Mouse (Mus musculus) CH12.LX (cell line): ENCODE results near the gene Coro6. TPM values are rescaled to one million over a fixed set of nuclear protein-coding genes. Genes with fewer than 3 reads are reported as not detected.

Experiments
- DNase-seq: peaks from one replicate; pipeline ENCODE4 v3.0.0-alpha.2; 2013; ENCODE audit errors: extremely low read depth
- H3K27ac ChIP-seq: 2 replicates; pipeline ENCODE4 v1.5.1; 2012; ENCODE audit warnings: low read depth, mild to moderate bottlenecking, control low read depth, moderate library complexity; ENCODE audit not compliant: insufficient read depth
- H3K27me3 ChIP-seq: replicated peaks from 2 replicates; pipeline ENCODE3; 2012; ENCODE audit warnings: inconsistent platforms
- H3K36me3 ChIP-seq, 2 experiments: replicated peaks in 1 of 2; 2 replicates each; pipeline versions ENCODE3 to v1.6.1; 2012; ENCODE audit warnings: inconsistent platforms in 1 of 2, low read length in 1 of 2, mild to moderate bottlenecking in 1 of 2, mixed read lengths in 1 of 2, moderate library complexity in 1 of 2; ENCODE audit not compliant: control insufficient read depth in 1 of 2, insufficient read depth in 1 of 2
- H3K4me1 ChIP-seq, 2 experiments: 2 replicates each; pipeline ENCODE4 v1.6.1; 2012; ENCODE audit warnings: inconsistent platforms in 1 of 2, moderate library complexity in 1 of 2; ENCODE audit not compliant: insufficient read depth in 2 of 2, control insufficient read depth in 1 of 2
- H3K4me2 ChIP-seq: 2 replicates; pipeline ENCODE4 v1.6.1; 2012; ENCODE audit warnings: low read depth, mild to moderate bottlenecking, control low read depth; ENCODE audit not compliant: poor library complexity, insufficient read depth, severe bottlenecking
- H3K4me3 ChIP-seq, 3 experiments: fragments of 150-350 bp in 1 of 3; sonication (generic) in 1 of 3; replicated peaks in 1 of 3; 2 replicates each; pipeline versions ENCODE3 to v1.5.1; 2011 to 2012; ENCODE audit warnings: low read depth in 2 of 3, low read length in 2 of 3, mild to moderate bottlenecking in 2 of 3, moderate library complexity in 2 of 3, control low read depth in 1 of 3, improper control_type of control experiment in 1 of 3, inconsistent platforms in 1 of 3, mixed read lengths in 1 of 3; ENCODE audit not compliant: poor library complexity in 1 of 3
- H3K79me2 ChIP-seq: replicated peaks from 2 replicates; pipeline ENCODE4 v1.6.1; 2012; ENCODE audit warnings: mild to moderate bottlenecking, moderate library complexity; ENCODE audit not compliant: control insufficient read depth, poor library complexity, insufficient read depth, severe bottlenecking; ENCODE audit errors: extremely low read depth
- H3K9ac ChIP-seq: 2 replicates; pipeline ENCODE4 v1.6.1; 2012; ENCODE audit warnings: low read depth, mild to moderate bottlenecking, control low read depth, moderate library complexity; ENCODE audit not compliant: insufficient read depth
- H3K9me3 ChIP-seq: replicated peaks from 2 replicates; pipeline ENCODE3; 2012; ENCODE audit warnings: low read length, inconsistent platforms, mixed read lengths
- BHLHE40 ChIP-seq: IDR thresholded peaks from 2 replicates; pipeline ENCODE4 v1.6.1; 2011; ENCODE audit warnings: mild to moderate bottlenecking, low read depth, low read length, improper control_type of control experiment
- CHD1 ChIP-seq: IDR thresholded peaks from 2 replicates; pipeline ENCODE4 v1.6.1; 2012; ENCODE audit warnings: low read depth, low read length, improper control_type of control experiment, inconsistent platforms
- CHD2 ChIP-seq: IDR thresholded peaks from 2 replicates; pipeline ENCODE4 v1.6.1; 2011; ENCODE audit warnings: low read length, improper control_type of control experiment
- CTCF ChIP-seq, 2 experiments: IDR thresholded peaks in 1 of 2; conservative IDR thresholded peaks in 1 of 2; 2 replicates each; pipeline ENCODE4 v1.5.1; 2011 to 2012; ENCODE audit warnings: low read depth in 2 of 2, low read length in 2 of 2, improper control_type of control experiment in 1 of 2, inconsistent platforms in 1 of 2, mild to moderate bottlenecking in 1 of 2, moderate library complexity in 1 of 2
- E2F4 ChIP-seq: IDR thresholded peaks from 2 replicates; pipeline ENCODE4 v1.6.1; 2011; ENCODE audit warnings: low read depth, low read length, improper control_type of control experiment; ENCODE audit not compliant: insufficient replicate concordance
- ELF1 ChIP-seq: IDR thresholded peaks from 2 replicates; pipeline ENCODE4 v1.6.1; 2014; ENCODE audit warnings: low read depth, mild to moderate bottlenecking, inconsistent platforms, low read length, improper control_type of control experiment
- EP300 ChIP-seq: IDR thresholded peaks from 2 replicates; pipeline ENCODE4 v1.6.1; 2011; ENCODE audit warnings: low read length, improper control_type of control experiment
- ETS1 ChIP-seq: conservative IDR thresholded peaks from 2 replicates; pipeline ENCODE4 v1.6.1; 2012; ENCODE audit warnings: low read depth, mild to moderate bottlenecking, inconsistent platforms, low read length, improper control_type of control experiment, moderate library complexity
- GABPA ChIP-seq: IDR thresholded peaks from 2 replicates; pipeline ENCODE4 v1.6.1; 2012; ENCODE audit warnings: low read depth, low read length, improper control_type of control experiment, inconsistent platforms; ENCODE audit not compliant: insufficient replicate concordance
- HCFC1 ChIP-seq: IDR thresholded peaks from 2 replicates; pipeline ENCODE4 v1.6.1; 2012; ENCODE audit warnings: low read depth, mild to moderate bottlenecking, inconsistent platforms, low read length, improper control_type of control experiment
- KAT2A ChIP-seq: IDR thresholded peaks from 2 replicates; pipeline ENCODE4 v1.6.1; 2012; ENCODE audit warnings: low read length, improper control_type of control experiment, inconsistent platforms; ENCODE audit not compliant: insufficient replicate concordance
- MAFK ChIP-seq: IDR thresholded peaks from 2 replicates; pipeline ENCODE4 v1.6.1; 2011; ENCODE audit warnings: low read length, improper control_type of control experiment; ENCODE audit not compliant: insufficient replicate concordance
- MXI1 ChIP-seq: IDR thresholded peaks from 2 replicates; pipeline ENCODE4 v1.6.1; 2011; ENCODE audit warnings: mild to moderate bottlenecking, low read depth, low read length, improper control_type of control experiment
- MYC ChIP-seq: IDR thresholded peaks from 2 replicates; pipeline ENCODE4 v1.6.1; 2011; ENCODE audit warnings: low read depth, mild to moderate bottlenecking, improper control_type of control experiment, low read length
- RAD21 ChIP-seq: IDR thresholded peaks from 2 replicates; pipeline ENCODE4 v1.6.1; 2011; ENCODE audit warnings: low read depth, mild to moderate bottlenecking, low read length, improper control_type of control experiment, moderate library complexity
- RCOR1 ChIP-seq: conservative IDR thresholded peaks from 2 replicates; pipeline ENCODE4 v1.6.1; 2012; ENCODE audit warnings: low read depth, mild to moderate bottlenecking, inconsistent platforms, low read length, improper control_type of control experiment
- SIN3A ChIP-seq: IDR thresholded peaks from 2 replicates; pipeline ENCODE4 v1.6.1; 2012; ENCODE audit warnings: low read length, improper control_type of control experiment, inconsistent platforms
- SMC3 ChIP-seq: IDR thresholded peaks from 2 replicates; pipeline ENCODE4 v1.6.1; 2011; ENCODE audit warnings: low read depth, low read length, improper control_type of control experiment
- TBP ChIP-seq: conservative IDR thresholded peaks from 2 replicates; pipeline ENCODE4 v1.6.1; 2011; ENCODE audit warnings: low read depth, low read length, improper control_type of control experiment
- TCF12 ChIP-seq: IDR thresholded peaks from 2 replicates; pipeline ENCODE4 v1.6.1; 2014; ENCODE audit warnings: low read depth, mild to moderate bottlenecking, inconsistent platforms, low read length, improper control_type of control experiment
- UBTF ChIP-seq: IDR thresholded peaks from 2 replicates; pipeline ENCODE4 v1.6.1; 2012; ENCODE audit warnings: low read depth, mild to moderate bottlenecking, inconsistent platforms, low read length, improper control_type of control experiment, moderate library complexity
- ZKSCAN1 ChIP-seq: IDR thresholded peaks from 2 replicates; pipeline ENCODE4 v1.6.1; 2012; ENCODE audit warnings: low read depth, inconsistent platforms, low read length, improper control_type of control experiment, borderline replicate concordance
- ZMIZ1 ChIP-seq: IDR thresholded peaks from 2 replicates; pipeline ENCODE4 v1.6.1; 2012; ENCODE audit warnings: low read depth, mild to moderate bottlenecking, inconsistent platforms, low read length, improper control_type of control experiment
- ZNF384 ChIP-seq: IDR thresholded peaks from 2 replicates; pipeline ENCODE4 v1.6.1; 2012; ENCODE audit warnings: low read depth, low read length, improper control_type of control experiment, inconsistent platforms
- dilution Hi-C: fragments of 300-500 bp; cut with MboI; formaldehyde crosslinking; loops from 2 replicates; pipeline ENCODE4 v1.14.3; 2020; ENCODE audit warnings: low sequenced_read_pairs; ENCODE audit not compliant: extremely low pct_unique_long_range_greater_than_20kb, extremely low pct_ligation_motif_present
- in situ Hi-C: fragments of 300-500 bp; cut with MboI; formaldehyde crosslinking; loops from 3 replicates; pipeline ENCODE4 v1.14.3; 2019; ENCODE audit warnings: low sequenced_read_pairs, low pct_ligation_motif_present, low pct_unique_long_range_greater_than_20kb, mixed read lengths
- polyA plus RNA-seq: library from polyadenylated mRNA; unstranded; fragments of >175 nt; gene quantifications from 2 replicates; pipeline ENCODE4 v1.2.1, GENCODE M21; 2012; ENCODE audit warnings: low read depth; ENCODE audit not compliant: insufficient read length
- total RNA-seq, 2 experiments: library from RNA; depleted of rRNA; stranded (reverse); fragments of 300-350 nt in 1 of 2; fragments of >200 nt in 1 of 2; gene quantifications; 2 replicates each; pipeline ENCODE4 v1.2.3; 2012 to 2014

Coro6 gene
- total and polyA plus RNA-seq, 3 experiments = 0.25 to 0.39 TPM; not detected in 1

DNA sequence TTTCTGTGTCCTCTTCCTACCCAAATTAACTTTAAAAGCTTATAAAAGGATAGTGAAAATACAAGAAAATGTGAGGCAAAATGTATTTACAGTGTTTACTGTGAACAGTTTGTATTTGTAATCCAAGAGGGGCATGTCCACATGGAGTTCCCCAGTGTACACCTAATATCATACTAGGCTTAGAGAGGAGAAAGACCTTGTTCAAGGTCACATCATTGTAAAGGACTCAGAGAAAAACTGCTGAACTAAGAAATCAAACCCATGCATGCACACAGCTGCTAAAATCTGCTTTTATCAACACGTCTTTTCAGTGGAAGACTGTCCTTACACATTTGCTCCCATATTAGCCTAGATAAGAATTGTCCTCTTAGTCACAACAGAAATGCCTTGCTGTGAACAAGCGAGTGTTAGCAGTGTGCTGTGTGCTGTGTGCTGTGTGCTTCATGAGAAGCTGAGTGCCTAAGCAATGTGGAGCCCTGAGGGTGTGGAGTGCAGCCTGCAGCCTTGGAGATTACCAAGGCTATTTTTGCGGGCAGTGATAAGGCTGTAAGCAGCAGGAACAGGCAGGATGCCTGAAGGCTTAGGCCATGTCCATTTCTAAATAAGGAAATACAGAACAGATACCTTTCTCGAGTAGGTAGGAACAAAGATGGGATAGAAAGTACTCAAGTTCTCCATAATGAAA is 38.9 kb upstream of the Coro6 start:
- DNase-seq = no peak
- H3K36me3 ChIP-seq = peaks cover 23 to 64% of the 10 kb centered on the region in 2 experiments
- no peak overlapping the region for H3K4me2 ChIP-seq
- H3K4me3 ChIP-seq = no peak overlapping the region
- H3K9ac ChIP-seq = no peak overlapping the region
- H3K4me1 ChIP-seq = no peaks in the 10 kb centered on the region
- in situ Hi-C loops = no loop called here
- H3K27ac ChIP-seq = no peak overlapping the region
- no peaks in the 10 kb centered on the region for H3K9me3 ChIP-seq
- dilution Hi-C loops = no loop called here
- no peak for TF ChIP-seq RCOR1
- TF ChIP-seq HCFC1 = no peak
- no peak for TF ChIP-seq BHLHE40
- no peak for TF ChIP-seq MYC
- no peak for TF ChIP-seq TCF12
- TF ChIP-seq ELF1 = no peak
- TF ChIP-seq ZKSCAN1 = no peak
- no peak for TF ChIP-seq TBP
- TF ChIP-seq ZMIZ1 = no peak
- TF ChIP-seq MAFK = no peak
- no peaks in the 10 kb centered on the region for H3K27me3 ChIP-seq
- no peaks in the 10 kb centered on the region for H3K79me2 ChIP-seq

DNA sequence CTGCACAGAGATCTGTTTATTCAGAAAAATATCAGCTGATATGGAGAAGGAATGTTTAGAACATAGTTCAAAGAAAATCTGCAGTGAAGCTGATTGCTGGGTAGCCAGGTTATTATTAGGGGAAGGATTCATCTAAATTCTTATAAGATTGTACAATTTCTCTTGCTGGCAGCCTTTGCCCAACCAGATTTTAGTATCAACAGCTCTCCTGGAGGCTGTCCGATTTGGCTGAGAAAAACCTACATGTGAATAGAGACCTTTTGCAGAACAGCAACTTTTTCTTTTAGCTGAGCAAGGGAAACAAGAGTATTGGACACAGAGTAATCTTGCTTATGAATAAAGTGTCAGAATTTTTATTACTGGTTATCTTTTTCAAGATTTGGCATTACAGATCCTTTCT is 33.8 kb upstream of the Coro6 start:
- DNase-seq = no peak
- H3K4me1 ChIP-seq = no peaks in the 10 kb centered on the region
- in situ Hi-C loops = no loop called here
- no peaks in the 10 kb centered on the region for H3K79me2 ChIP-seq
- dilution Hi-C loops = no loop called here
- H3K36me3 ChIP-seq = peaks cover 18 to 68% of the 10 kb centered on the region in 2 experiments
- no peak overlapping the region for H3K27ac ChIP-seq
- H3K9ac ChIP-seq = no peak overlapping the region
- H3K27me3 ChIP-seq = no peaks in the 10 kb centered on the region
- H3K4me2 ChIP-seq = no peak overlapping the region
- H3K9me3 ChIP-seq = no peaks in the 10 kb centered on the region
- TF ChIP-seq SIN3A (no peak), RAD21 (no peak), GABPA (no peak), MAFK (no peak), E2F4 (no peak), CTCF (conservative IDR thresholded peaks at IDR 0.05 in 1 of 2, IDR thresholded peaks at IDR 0.05 in 1 of 2; ENCODE audit: low read depth in 2 of 2, low read length in 2 of 2) (no peak), ZNF384 (no peak), ELF1 (no peak), CHD2 (no peak), UBTF (no peak), BHLHE40 (no peak), RCOR1 (no peak), KAT2A (no peak), SMC3 (no peak), EP300 (no peak), HCFC1 (no peak), CHD1 (no peak), ZMIZ1 (no peak), ETS1 (no peak), MXI1 (no peak)
- H3K4me3 ChIP-seq = no peak overlapping the region
